ENCODE assay signal across 8 mouse cellular contexts in the genomic region with DNA sequence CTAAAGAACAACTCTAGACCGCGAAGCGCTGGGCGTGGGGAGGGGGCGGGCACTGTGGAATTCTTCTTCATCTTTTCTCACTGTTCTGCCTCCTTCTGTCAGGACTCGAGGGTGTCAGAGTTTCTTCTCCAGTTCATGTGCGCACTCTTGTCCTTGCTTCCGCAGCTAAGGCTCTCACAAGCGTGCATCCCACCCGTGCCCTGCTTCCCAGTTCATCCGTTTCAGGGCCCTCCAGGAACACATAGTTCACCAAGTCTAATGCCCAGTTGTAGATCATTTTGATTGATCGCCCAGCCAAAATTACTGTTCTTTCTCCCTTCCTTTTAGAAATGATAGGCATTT. TPM values are rescaled to one million over a fixed set of nuclear protein-coding genes. Genes with fewer than 3 reads are reported as not detected.
DNase-seq lines count a peak whose midpoint lies in the region; ATAC-seq and TF ChIP-seq lines count a peak whose summit lies in the region.

No protein-coding gene starts in this region.

- no peaks in the 10 kb centered on the region for H3K27me3 ChIP-seq in cerebellum, adult 2 months (ENCODE audit: control insufficient read depth, insufficient read depth, low read length)
- no peaks in the 10 kb centered on the region for H3K27me3 ChIP-seq in lung, postnatal 0 days (replicated peaks; ENCODE audit: insufficient read depth, low read length)
- H3K27me3 ChIP-seq in limb, embryonic 14.5 days (ENCODE audit: control insufficient read depth, insufficient read depth, low read length): no peaks in the 10 kb centered on the region
- no peaks in the 10 kb centered on the region for H3K27me3 ChIP-seq in stomach, embryonic 15.5 days (replicated peaks)

- peaks cover 4% of the 10 kb centered on the region for H3K36me3 ChIP-seq in lung, postnatal 0 days (ENCODE audit: insufficient read depth, low read length)
- H3K36me3 ChIP-seq in limb, embryonic 14.5 days (ENCODE audit: control insufficient read depth, insufficient read depth, low read length): peaks cover 30% of the 10 kb centered on the region
- peaks cover 24% of the 10 kb centered on the region for H3K36me3 ChIP-seq in stomach, embryonic 15.5 days

- no peak for DNase-seq in cerebellum, adult 2 months
- DNase-seq in cerebellum, postnatal 10 days: no peak
- no peak for DNase-seq in lung, postnatal 0 days (ENCODE audit: low spot score)
- DNase-seq in lung, adult 18-20 months: no peak
- no peak for DNase-seq in limb, embryonic 14.5 days (ENCODE audit: low spot score)
- no peak for DNase-seq in ovary, postnatal 14 days (ENCODE audit: low spot score)
- no peak for DNase-seq in layer of hippocampus, adult 9-10 months (ENCODE audit: low spot score)

- no peak for TF ChIP-seq POLR2A in cerebellum, adult 2 months (IDR thresholded peaks at IDR 0.05; ENCODE audit: borderline replicate concordance, insufficient read depth, low read length)
- no peak for TF ChIP-seq POLR2A in limb, embryonic 14.5 days (IDR thresholded peaks at IDR 0.05; ENCODE audit: borderline replicate concordance, extremely low read depth, insufficient read depth, insufficient read length)

- peaks cover 3% of the 10 kb centered on the region; the same call in 1 of the 2 replicates for H3K4me1 ChIP-seq in cerebellum, adult 2 months (ENCODE audit: control insufficient read depth, insufficient read depth, low read length)
- no peaks in the 10 kb centered on the region for H3K4me1 ChIP-seq in lung, postnatal 0 days (ENCODE audit: insufficient read depth, low read depth, low read length)
- peaks cover 12% of the 10 kb centered on the region for H3K4me1 ChIP-seq in limb, embryonic 14.5 days (ENCODE audit: control insufficient read depth, insufficient read depth, low read length)
- peaks cover 19% of the 10 kb centered on the region; the same call in 1 of the 2 replicates for H3K4me1 ChIP-seq in stomach, embryonic 15.5 days

- no peak; the same call in 1 of the 2 replicates for TF ChIP-seq EP300 in lung, postnatal 0 days (IDR thresholded peaks at IDR 0.05)

- peak overlapping the region; percentile 58; the same call in 1 of the 2 replicates for H3K9ac ChIP-seq in lung, postnatal 0 days (replicated peaks; ENCODE audit: low read depth)
- H3K9ac ChIP-seq in limb, embryonic 14.5 days (ENCODE audit: low read depth, low read length, severe bottlenecking): peak overlapping the region; percentile 83
- H3K9ac ChIP-seq in stomach, embryonic 15.5 days: 0 out of 2 replicates have a peak overlapping the region, but pooled peaks have one; percentile 7

- ATAC-seq in lung, postnatal 0 days: peak; percentile 16; the same call in 1 of the 2 replicates
- peak; percentile 20; the same call in 1 of the 2 replicates for ATAC-seq in limb, embryonic 14.5 days (ENCODE audit: low FRiP score, low read depth)
- no peak for ATAC-seq in stomach, embryonic 15.5 days (ENCODE audit: insufficient read depth, low FRiP score, low read depth)

- no peak for TF ChIP-seq CTCF in cerebellum, adult 2 months (IDR thresholded peaks at IDR 0.05; ENCODE audit: borderline replicate concordance, insufficient read depth, low read depth, low read length)
- no peak for TF ChIP-seq CTCF in lung, postnatal 0 days (IDR thresholded peaks at IDR 0.05)

- peak overlapping the region; percentile 86 for H3K27ac ChIP-seq in cerebellum, adult 2 months (ENCODE audit: insufficient read depth, low read length)
- H3K27ac ChIP-seq in lung, postnatal 0 days (ENCODE audit: low read length): peak overlapping the region; percentile 44
- peak overlapping the region; percentile 89 for H3K27ac ChIP-seq in limb, embryonic 14.5 days (replicated peaks; ENCODE audit: low read depth, low read length)
- H3K27ac ChIP-seq in stomach, embryonic 15.5 days: peak overlapping the region; percentile 72

- no peaks in the 10 kb centered on the region for H3K9me3 ChIP-seq in lung, postnatal 0 days (ENCODE audit: low read length)
- no peaks in the 10 kb centered on the region for H3K9me3 ChIP-seq in limb, embryonic 14.5 days (ENCODE audit: control insufficient read depth, low read length)
- no peaks in the 10 kb centered on the region for H3K9me3 ChIP-seq in stomach, embryonic 15.5 days

- peak overlapping the region; percentile 88 for H3K4me2 ChIP-seq in lung, postnatal 0 days (replicated peaks; ENCODE audit: low read depth, low read length)
- peak overlapping the region; percentile 91 for H3K4me2 ChIP-seq in limb, embryonic 14.5 days (replicated peaks; ENCODE audit: low read depth, low read length, severe bottlenecking)
- peak overlapping the region; percentile 66 for H3K4me2 ChIP-seq in stomach, embryonic 15.5 days

- H3K4me3 ChIP-seq in cerebellum, adult 2 months (replicated peaks; ENCODE audit: insufficient read depth, low read depth, low read length): peak overlapping the region; percentile 86
- H3K4me3 ChIP-seq in lung, postnatal 0 days (ENCODE audit: low read depth, low read length): peak overlapping the region; percentile 42
- peak overlapping the region; percentile 60 for H3K4me3 ChIP-seq in limb, embryonic 14.5 days (replicated peaks; ENCODE audit: low read length)
- H3K4me3 ChIP-seq in stomach, embryonic 15.5 days (replicated peaks): peak overlapping the region; percentile 46

- WGBS in cerebellum, adult 2 months: 6% methylated on average over 12 of the region's 12 CpGs
- WGBS in lung, postnatal 0 days: 7% methylated on average over 12 of the region's 12 CpGs
- WGBS in limb, embryonic 14.5 days: 5% methylated on average over 10 of the region's 12 CpGs
- WGBS in stomach, embryonic 15.5 days: 6% methylated on average over 12 of the region's 12 CpGs

RNA-seq across cellular contexts. Expression of gene Sdr39u1, which starts 0.3 kb away (rescaled TPM):
- polyA plus RNA-seq in cerebellum, adult 2 months (2012; rRNA removed): 214 and 218 TPM in 2 replicates
- polyA plus RNA-seq in lung, postnatal 0 days (2015; fragmentation: Nextera tagmentation; extraction: Ambion mirVana): 43.0 and 46.3 TPM in 2 replicates
- 80.2 and 84.4 TPM in 2 replicates for polyA plus RNA-seq in limb, embryonic 14.5 days (2012; rRNA removed)
- polyA plus RNA-seq in limb, embryonic 14.5 days (2014; fragmentation: Nextera tagmentation; extraction: Ambion mirVana): 81.0 and 91.6 TPM in 2 replicates
- polyA plus RNA-seq in stomach, embryonic 15.5 days (2015; fragmentation: Nextera tagmentation; extraction: Ambion mirVana): 56.0 and 65.7 TPM in 2 replicates

RNA-seq across cellular contexts. Expression of gene Khnyn, which starts 15.6 kb away (rescaled TPM):
- polyA plus RNA-seq in cerebellum, adult 2 months (2012; rRNA removed): 47.4 and 52.8 TPM in 2 replicates
- 10.1 and 11.7 TPM in 2 replicates for polyA plus RNA-seq in lung, postnatal 0 days (2015; fragmentation: Nextera tagmentation; extraction: Ambion mirVana)
- polyA plus RNA-seq in limb, embryonic 14.5 days (2012; rRNA removed): 28.3 and 29.5 TPM in 2 replicates
- polyA plus RNA-seq in limb, embryonic 14.5 days (2014; fragmentation: Nextera tagmentation; extraction: Ambion mirVana): 10.2 and 12.2 TPM in 2 replicates
- 16.5 and 18.1 TPM in 2 replicates for polyA plus RNA-seq in stomach, embryonic 15.5 days (2015; fragmentation: Nextera tagmentation; extraction: Ambion mirVana)

RNA-seq across cellular contexts. Expression of gene Cbln3, which starts 16.2 kb away (rescaled TPM):
- 534 and 635 TPM in 2 replicates for polyA plus RNA-seq in cerebellum, adult 2 months (2012; rRNA removed)
- polyA plus RNA-seq in lung, postnatal 0 days (2015; fragmentation: Nextera tagmentation; extraction: Ambion mirVana): 0.26 and 0.44 TPM in 2 replicates
- 1.0 and 1.3 TPM in 2 replicates for polyA plus RNA-seq in limb, embryonic 14.5 days (2012; rRNA removed)
- polyA plus RNA-seq in limb, embryonic 14.5 days (2014; fragmentation: Nextera tagmentation; extraction: Ambion mirVana): 0.25 and 0.54 TPM in 2 replicates
- 0.42 and 0.46 TPM in 2 replicates for polyA plus RNA-seq in stomach, embryonic 15.5 days (2015; fragmentation: Nextera tagmentation; extraction: Ambion mirVana)

RNA-seq across cellular contexts. Expression of gene Cma1, which starts 44.1 kb away (rescaled TPM):
- not detected in 2 replicates for polyA plus RNA-seq in cerebellum, adult 2 months (2012; rRNA removed)
- polyA plus RNA-seq in lung, postnatal 0 days (2015; fragmentation: Nextera tagmentation; extraction: Ambion mirVana): 7.6 and 10.4 TPM in 2 replicates
- 65.4 and 75.4 TPM in 2 replicates for polyA plus RNA-seq in limb, embryonic 14.5 days (2012; rRNA removed)
- polyA plus RNA-seq in limb, embryonic 14.5 days (2014; fragmentation: Nextera tagmentation; extraction: Ambion mirVana): 127 and 211 TPM in 2 replicates
- 23.0 and 27.4 TPM in 2 replicates for polyA plus RNA-seq in stomach, embryonic 15.5 days (2015; fragmentation: Nextera tagmentation; extraction: Ambion mirVana)

RNA-seq across cellular contexts. Expression of gene Nynrin, which starts 46.6 kb away (rescaled TPM):
- 4.5 and 4.8 TPM in 2 replicates for polyA plus RNA-seq in cerebellum, adult 2 months (2012; rRNA removed)
- 4.2 and 4.7 TPM in 2 replicates for polyA plus RNA-seq in lung, postnatal 0 days (2015; fragmentation: Nextera tagmentation; extraction: Ambion mirVana)
- 41.0 and 49.5 TPM in 2 replicates for polyA plus RNA-seq in limb, embryonic 14.5 days (2012; rRNA removed)
- polyA plus RNA-seq in limb, embryonic 14.5 days (2014; fragmentation: Nextera tagmentation; extraction: Ambion mirVana): 20.6 and 23.6 TPM in 2 replicates
- 15.4 and 18.5 TPM in 2 replicates for polyA plus RNA-seq in stomach, embryonic 15.5 days (2015; fragmentation: Nextera tagmentation; extraction: Ambion mirVana)

Comparison
In these comparisons a context has a peak if more than half of its experiments do, and no peak if none do; other contexts are left out.
1. H3K9ac ChIP-seq: peak in every context shown above with its lines; median percentile 83 in limb, embryonic 14.5 days; 58 in lung, postnatal 0 days; 7 in stomach, embryonic 15.5 days.
2. RNA of gene Cbln3, which starts 16.2 kb away (polyA plus RNA-seq): 534 to 635 TPM in cerebellum, adult 2 months; 0.25 to 1.3 TPM in limb, embryonic 14.5 days, 0.42 to 0.46 TPM in stomach, embryonic 15.5 days and 0.26 to 0.44 TPM in lung, postnatal 0 days; every median in the first group is over 100 times any median in the second.
3. Peak in every context shown above with its lines, with median percentiles within 50 percentile points of each other: H3K27ac ChIP-seq, H3K4me3 ChIP-seq and H3K4me2 ChIP-seq.